Mouse (Mus musculus): Measurements from ENCODE around the gene Nt5c3.

- TF ChIP-seq CTCF (IDR thresholded peaks at IDR 0.05; ENCODE audit: low read depth), result no peak
- no peak for TF ChIP-seq EP300 (IDR thresholded peaks at IDR 0.05; ENCODE audit: low read depth)
These were observed 7.5 kb downstream of the Nt5c3 start for GRCm38 (mm10) chr6:56916279-56916678.

Measured in liver, embryonic 14.5 days (tissue).